ENCODE assay signal across 12 mouse cellular contexts in genomic region chr10:8087106-8087505, GRCm38 (mm10).
DNase-seq lines count a peak whose midpoint lies in the region; ATAC-seq lines count a peak whose summit lies in the region.
"Had no signal": no experiment of that assay in that cellular context is flagged by ENCODE, and none has a peak within 500 bp of the region (broad histone marks: within the 10 kb centered on the region; RNA-seq: fewer than 3 reads in every experiment).

No protein-coding gene starts in this region.

- peak; percentile 88 for ATAC-seq in liver, embryonic 15.5 days (ENCODE audit: insufficient read depth)
- no peak for ATAC-seq in forebrain, embryonic 15.5 days (replicated peaks)
- no peak for ATAC-seq in forebrain, embryonic 13.5 days

- intact Hi-C loops in gastrocnemius, postnatal 14 days (cut with DNase I; ENCODE audit: low total_unique reads), result no loop called here

- 55% methylated on average over 2 of the region's 2 CpGs for WGBS in liver, embryonic 15.5 days (ENCODE audit: insufficient replicate concordance)
- WGBS in forebrain, embryonic 15.5 days, result 53% methylated on average over 2 of the region's 2 CpGs
- 70% methylated on average over 2 of the region's 2 CpGs for WGBS in forebrain, embryonic 13.5 days

- peak; percentile 6 for DNase-seq in gastrocnemius, postnatal 14 days
- DNase-seq in gastrocnemius, adult 8-10 months (ENCODE audit: low spot score in 2 of 2), result no peak
- DNase-seq in urinary bladder, postnatal 36 days (ENCODE audit: low spot score in 2 of 2), result peak; percentile 10 to 15
- no peak for DNase-seq in urinary bladder, postnatal 4 days (ENCODE audit: low spot score in 2 of 2)
- DNase-seq in layer of hippocampus, adult 18-20 months (ENCODE audit: low spot score in 2 of 2), result no peak
- DNase-seq: cerebellum, adult 9-11 months; midbrain, embryonic 14.5 days had no signal

- no peak overlapping the region for H3K4me3 ChIP-seq in liver, embryonic 15.5 days (replicated peaks)
- no peak overlapping the region for H3K4me3 ChIP-seq in forebrain, embryonic 15.5 days
- H3K4me3 ChIP-seq in forebrain, embryonic 13.5 days, result no peak overlapping the region
- H3K4me3 ChIP-seq: heart, embryonic 13.5 days had no signal

- peak overlapping the region; percentile 35; the same call in 1 of the 2 replicates for H3K27ac ChIP-seq in liver, embryonic 15.5 days (replicated peaks)
- no peak overlapping the region for H3K27ac ChIP-seq in forebrain, embryonic 15.5 days (replicated peaks)
- no peak overlapping the region for H3K27ac ChIP-seq in forebrain, embryonic 13.5 days
- H3K27ac ChIP-seq: heart, embryonic 13.5 days had no signal

- no peak overlapping the region for H3K4me2 ChIP-seq in liver, embryonic 15.5 days
- H3K4me2 ChIP-seq in forebrain, embryonic 15.5 days (replicated peaks), result no peak overlapping the region
- H3K4me2 ChIP-seq in forebrain, embryonic 13.5 days, result no peak overlapping the region
- H3K4me2 ChIP-seq: heart, embryonic 13.5 days had no signal

- no peaks in the 10 kb centered on the region for H3K4me1 ChIP-seq in liver, embryonic 15.5 days (replicated peaks)
- no peaks in the 10 kb centered on the region; the same call in none of the 2 replicates for H3K4me1 ChIP-seq in forebrain, embryonic 15.5 days
- peaks cover 13% of the 10 kb centered on the region for H3K4me1 ChIP-seq in forebrain, embryonic 13.5 days

- H3K9me3 ChIP-seq in liver, embryonic 15.5 days (replicated peaks), result no peaks in the 10 kb centered on the region
- no peaks in the 10 kb centered on the region for H3K9me3 ChIP-seq in forebrain, embryonic 15.5 days
- no peaks in the 10 kb centered on the region for H3K9me3 ChIP-seq in forebrain, embryonic 13.5 days (replicated peaks)
- H3K9me3 ChIP-seq: heart, embryonic 13.5 days had no signal

- no peak overlapping the region for H3K9ac ChIP-seq in liver, embryonic 15.5 days
- H3K9ac ChIP-seq in forebrain, embryonic 15.5 days (replicated peaks), result no peak overlapping the region
- no peak overlapping the region for H3K9ac ChIP-seq in forebrain, embryonic 13.5 days
- H3K9ac ChIP-seq: heart, embryonic 13.5 days had no signal

- no peaks in the 10 kb centered on the region for H3K27me3 ChIP-seq in liver, embryonic 15.5 days
- H3K27me3 ChIP-seq in forebrain, embryonic 15.5 days, result no peaks in the 10 kb centered on the region
- H3K27me3 ChIP-seq in forebrain, embryonic 13.5 days, result no peaks in the 10 kb centered on the region
- H3K27me3 ChIP-seq: CH12.LX; heart, embryonic 13.5 days had no signal

- no peaks in the 10 kb centered on the region for H3K36me3 ChIP-seq in liver, embryonic 15.5 days (replicated peaks)
- H3K36me3 ChIP-seq in forebrain, embryonic 15.5 days, result no peaks in the 10 kb centered on the region
- no peaks in the 10 kb centered on the region for H3K36me3 ChIP-seq in forebrain, embryonic 13.5 days (ENCODE audit: poor library complexity, severe bottlenecking)
- H3K36me3 ChIP-seq: heart, embryonic 13.5 days had no signal

Comparison
In these comparisons a context has a peak if more than half of its experiments do, and no peak if none do; other contexts are left out.
1. DNase-seq: peak in gastrocnemius, postnatal 14 days (single experiment) and urinary bladder, postnatal 36 days (2 of 2); none in gastrocnemius, adult 8-10 months (0 of 2), urinary bladder, postnatal 4 days (0 of 2) and layer of hippocampus, adult 18-20 months (0 of 2).